Mouse (Mus musculus) heart, embryonic 11.5 days (tissue): ENCODE measurements at regions not wholly inside any gene's neighbourhood (a gene's known extent, or its start where the extent isn't known, plus 50 kb on each side); places are given as distances from the start of the nearest gene placed in this dataset.

Experiments used
- ATAC-seq: fragments of 200-750 bp; cut with Nextera tagmentation; replicated peaks from 2 replicates; pipeline ENCODE4 v1.8.0; 2017; ENCODE audit warnings: moderate library complexity; ENCODE audit not compliant: insufficient number of reproducible peaks, low FRiP score, low TSS enrichment
- H3K27ac ChIP-seq: fragments of 300-500 bp; sonication (generic); 2 replicates; pipeline ENCODE4 v1.5.1; 2014; ENCODE audit warnings: mild to moderate bottlenecking, low read depth, low read length
- H3K27me3 ChIP-seq: fragments of 300-500 bp; sonication (generic); 2 replicates; pipeline ENCODE4 v1.6.1; 2014; ENCODE audit warnings: mild to moderate bottlenecking, low read length, mixed read lengths; ENCODE audit not compliant: control insufficient read depth, insufficient read depth
- H3K36me3 ChIP-seq: fragments of 300-500 bp; sonication (generic); 2 replicates; pipeline ENCODE4 v1.6.1; 2014; ENCODE audit warnings: mild to moderate bottlenecking, low read length, moderate library complexity, mixed read lengths; ENCODE audit not compliant: control insufficient read depth, insufficient read depth
- H3K4me1 ChIP-seq: fragments of 300-500 bp; sonication (generic); 2 replicates; pipeline ENCODE4 v1.6.1; 2014; ENCODE audit warnings: low read length; ENCODE audit not compliant: control insufficient read depth, insufficient read depth
- H3K4me2 ChIP-seq: fragments of 300-500 bp; sonication (generic); 2 replicates; pipeline ENCODE4 v1.6.1; 2014; ENCODE audit warnings: mild to moderate bottlenecking, moderate library complexity
- H3K4me3 ChIP-seq: fragments of 300-500 bp; sonication (generic); 2 replicates; pipeline ENCODE4 v1.5.1; 2014; ENCODE audit warnings: low read depth, low read length
- H3K9ac ChIP-seq: fragments of 300-500 bp; sonication (generic); 2 replicates; pipeline ENCODE4 v1.6.1; 2014; ENCODE audit warnings: mild to moderate bottlenecking, low read depth, low read length, moderate library complexity
- H3K9me3 ChIP-seq: fragments of 300-500 bp; sonication (generic); replicated peaks from 2 replicates; pipeline ENCODE4 v1.6.1; 2016; ENCODE audit warnings: low read length; ENCODE audit not compliant: control insufficient read depth
- WGBS: fragments of 180-500 bp; shearing (Covaris S2); extraction: QIAGEN DNeasy Blood & Tissue Kit; methylation state at CpG from one replicate; pipeline ENCODE4 v1.1.7; 2014; ENCODE audit not compliant: insufficient replicate concordance; 5-methylcytosine and 5-hydroxymethylcytosine counted together

DNA sequence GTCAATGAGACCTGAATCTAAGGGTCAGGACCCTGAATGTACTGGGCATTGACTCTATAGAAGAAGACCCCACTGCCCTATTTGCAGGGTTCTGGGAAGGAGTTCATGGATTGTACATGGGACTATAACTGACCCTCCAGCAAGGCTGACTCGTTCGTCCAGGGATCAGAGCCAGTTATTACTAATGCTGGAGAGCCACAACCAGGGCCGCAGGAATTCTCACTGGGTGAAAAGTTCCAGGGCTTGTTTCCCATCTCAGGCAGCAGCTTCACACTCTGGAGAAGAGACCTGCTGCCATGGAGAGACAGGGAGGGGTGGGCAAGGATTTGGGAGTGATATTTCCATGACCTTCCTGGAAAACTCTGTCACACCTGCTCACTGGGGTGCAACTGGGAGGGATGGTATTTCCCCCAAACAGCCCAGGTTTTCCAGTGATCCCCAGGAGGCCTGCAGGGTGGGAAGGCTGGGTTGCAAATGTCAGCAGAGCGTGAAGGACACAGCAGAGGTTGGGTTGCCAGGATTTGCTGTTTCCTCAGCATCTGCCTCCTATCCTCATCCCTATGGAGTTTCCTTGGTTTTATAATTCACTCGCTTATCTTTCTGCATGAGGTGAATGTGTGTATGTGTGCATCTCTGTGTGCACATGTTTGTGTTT is 316.2 kb downstream of the Rps24 start:
- H3K4me3 ChIP-seq = no peak overlapping the region
- no peak overlapping the region for H3K4me2 ChIP-seq
- no peaks in the 10 kb centered on the region for H3K27me3 ChIP-seq
- no peak overlapping the region for H3K27ac ChIP-seq
- peaks cover 8% of the 10 kb centered on the region; the same call in 1 of the 2 replicates for H3K4me1 ChIP-seq
- H3K9me3 ChIP-seq = no peaks in the 10 kb centered on the region
- H3K9ac ChIP-seq = no peak overlapping the region
- 69% methylated on average over 5 of the region's 5 CpGs for WGBS
- no peaks in the 10 kb centered on the region for H3K36me3 ChIP-seq
- no peak for ATAC-seq

DNA sequence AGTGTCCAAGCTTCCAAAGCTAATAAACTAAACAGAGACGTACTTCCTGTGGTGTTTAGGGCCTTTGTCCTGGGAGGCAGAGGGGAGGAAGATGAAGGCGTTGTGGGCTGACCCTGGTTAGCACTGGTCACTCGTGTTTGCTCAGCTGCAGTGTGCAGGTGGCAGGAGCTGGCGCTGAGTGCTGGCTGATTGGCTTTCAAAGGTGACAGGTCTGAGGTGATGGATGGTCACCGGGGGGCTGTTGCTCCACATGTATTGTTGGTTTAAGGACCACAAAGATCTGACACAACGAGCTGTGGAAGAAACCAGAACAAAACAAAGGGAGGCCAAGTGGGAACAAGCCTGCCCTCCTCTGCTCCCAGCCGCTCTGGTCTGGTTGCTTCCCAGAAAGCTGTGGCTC is 320.1 kb downstream of the Rps24 start:
- peaks cover 8% of the 10 kb centered on the region; the same call in 1 of the 2 replicates for H3K4me1 ChIP-seq
- no peaks in the 10 kb centered on the region for H3K27me3 ChIP-seq
- no peaks in the 10 kb centered on the region for H3K36me3 ChIP-seq
- no peaks in the 10 kb centered on the region for H3K9me3 ChIP-seq
- ATAC-seq = no peak
- no peak overlapping the region for H3K9ac ChIP-seq
- no peak overlapping the region for H3K4me3 ChIP-seq
- WGBS = 19% methylated on average over 7 of the region's 7 CpGs
- H3K27ac ChIP-seq = no peak overlapping the region
- no peak overlapping the region for H3K4me2 ChIP-seq

- no peaks in the 10 kb centered on the region for H3K36me3 ChIP-seq
- H3K27ac ChIP-seq = 0 out of 2 replicates have a peak overlapping the region, but pooled peaks have one; percentile 8
- H3K27me3 ChIP-seq = no peaks in the 10 kb centered on the region
- no peak overlapping the region for H3K9ac ChIP-seq
- peaks cover 18% of the 10 kb centered on the region for H3K4me1 ChIP-seq
- no peak for ATAC-seq
- H3K4me3 ChIP-seq = no peak overlapping the region
- 62% methylated on average over 13 of the region's 13 CpGs for WGBS
- no peak overlapping the region for H3K4me2 ChIP-seq
- no peaks in the 10 kb centered on the region for H3K9me3 ChIP-seq
These were observed 336.1 kb downstream of the Rps24 start for GRCm38 (mm10) chr14:24822876-24823567.

GRCm38 (mm10) chr14:24824351-24824750 is 337.4 kb downstream of the Rps24 start:
- H3K9ac ChIP-seq = no peak overlapping the region

DNA sequence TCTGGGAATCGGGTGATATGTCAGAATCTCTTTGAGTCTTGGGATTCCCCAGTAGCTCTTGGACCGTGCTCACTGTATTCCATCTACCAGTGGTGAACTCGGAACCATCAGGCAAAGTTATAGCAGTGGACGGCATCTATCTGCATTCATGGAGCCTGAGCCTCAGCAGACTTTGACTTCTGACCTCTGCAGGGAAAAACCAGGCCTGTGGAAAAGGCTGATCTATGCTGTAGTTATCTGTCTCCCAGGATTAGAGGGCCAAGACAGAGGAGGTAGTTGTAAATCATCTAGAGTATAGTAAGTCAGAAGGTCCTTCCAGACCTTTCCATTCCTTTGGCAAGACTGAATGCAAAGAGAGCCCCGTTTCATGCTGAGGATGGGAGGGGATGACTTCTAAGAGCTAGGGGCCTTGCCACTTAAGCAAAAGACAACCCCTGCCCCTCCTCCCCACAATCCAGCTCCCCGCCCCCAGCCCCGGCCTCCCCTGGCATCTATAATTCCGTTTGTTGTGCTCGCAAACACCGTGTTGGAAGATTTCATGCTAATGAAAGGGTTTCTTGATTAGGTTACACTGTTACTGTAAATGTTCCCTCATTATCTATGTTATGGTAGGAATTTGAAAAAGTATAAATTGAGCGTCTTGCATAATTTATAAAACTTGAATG is 338.9 kb downstream of the Rps24 start:
- no peak for ATAC-seq
- Histone ChIP-seq H3K27ac (peak overlapping the region; percentile 30; the same call in 1 of the 2 replicates), H3K9ac (no peak overlapping the region), H3K9me3 (no peaks in the 10 kb centered on the region), H3K27me3 (no peaks in the 10 kb centered on the region), H3K4me3 (no peak overlapping the region), H3K36me3 (no peaks in the 10 kb centered on the region), H3K4me1 (peaks cover 31% of the 10 kb centered on the region), H3K4me2 (no peak overlapping the region)
- WGBS = 53% methylated on average over 11 of the region's 11 CpGs

More at GRCm38 (mm10) chr14:24824351-24824750, 337.4 kb downstream of the Rps24 start:
- Histone ChIP-seq H3K4me2 (no peak overlapping the region), H3K27ac (no peak overlapping the region), H3K27me3 (no peaks in the 10 kb centered on the region), H3K4me3 (no peak overlapping the region), H3K36me3 (no peaks in the 10 kb centered on the region), H3K9me3 (no peaks in the 10 kb centered on the region), H3K4me1 (peaks cover 31% of the 10 kb centered on the region)
- WGBS = 73% methylated on average over 2 of the region's 2 CpGs
- no peak for ATAC-seq

DNA sequence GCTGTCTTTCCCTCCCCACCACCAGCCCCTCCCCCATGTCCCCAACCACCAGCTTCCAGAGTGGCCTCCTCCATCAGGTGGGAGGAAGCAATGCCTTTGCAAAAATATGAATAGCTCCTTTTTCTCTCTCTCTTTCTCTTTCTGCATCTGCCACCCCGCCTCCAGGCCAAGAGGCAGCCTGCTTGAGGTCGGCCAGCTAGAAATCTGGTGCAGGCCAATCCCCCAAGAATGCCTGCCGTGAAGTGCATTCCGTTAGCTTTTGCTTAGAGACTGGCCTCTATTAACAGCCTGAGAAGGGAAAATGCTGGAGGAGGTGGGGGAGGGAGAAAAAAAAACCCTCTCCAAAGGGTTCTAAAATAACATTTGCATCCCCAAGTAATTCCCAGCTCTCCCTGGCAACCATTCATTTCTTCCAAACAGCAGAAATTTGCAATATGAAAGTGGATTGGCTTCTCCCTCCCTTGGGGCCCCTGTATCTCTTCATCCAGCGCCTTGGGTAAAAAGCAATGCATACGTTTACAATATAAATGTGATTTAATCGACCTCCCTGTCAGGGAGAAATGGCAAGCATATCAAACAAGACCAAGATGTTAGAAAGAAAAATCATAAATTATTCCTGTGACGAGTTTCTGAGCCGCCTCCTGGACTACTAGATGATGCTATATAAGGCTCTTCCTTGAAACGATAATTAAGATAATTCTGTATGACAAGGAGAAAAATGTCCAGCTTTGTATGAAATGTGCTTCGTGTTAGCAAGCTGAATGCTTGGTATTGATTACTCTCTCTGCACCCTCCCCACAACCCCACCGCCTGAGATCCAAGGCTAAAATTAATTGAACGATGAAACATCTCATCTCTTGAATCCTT is 339.8 kb downstream of the Rps24 start:
- H3K4me1 ChIP-seq = peaks cover 31% of the 10 kb centered on the region
- ATAC-seq = no peak
- H3K4me2 ChIP-seq = no peak overlapping the region
- 36% methylated on average over 13 of the region's 13 CpGs for WGBS
- H3K9ac ChIP-seq = no peak overlapping the region
- H3K27me3 ChIP-seq = no peaks in the 10 kb centered on the region
- H3K27ac ChIP-seq = peak overlapping the region; percentile 73
- H3K4me3 ChIP-seq = no peak overlapping the region
- no peaks in the 10 kb centered on the region for H3K9me3 ChIP-seq
- H3K36me3 ChIP-seq = no peaks in the 10 kb centered on the region

DNA sequence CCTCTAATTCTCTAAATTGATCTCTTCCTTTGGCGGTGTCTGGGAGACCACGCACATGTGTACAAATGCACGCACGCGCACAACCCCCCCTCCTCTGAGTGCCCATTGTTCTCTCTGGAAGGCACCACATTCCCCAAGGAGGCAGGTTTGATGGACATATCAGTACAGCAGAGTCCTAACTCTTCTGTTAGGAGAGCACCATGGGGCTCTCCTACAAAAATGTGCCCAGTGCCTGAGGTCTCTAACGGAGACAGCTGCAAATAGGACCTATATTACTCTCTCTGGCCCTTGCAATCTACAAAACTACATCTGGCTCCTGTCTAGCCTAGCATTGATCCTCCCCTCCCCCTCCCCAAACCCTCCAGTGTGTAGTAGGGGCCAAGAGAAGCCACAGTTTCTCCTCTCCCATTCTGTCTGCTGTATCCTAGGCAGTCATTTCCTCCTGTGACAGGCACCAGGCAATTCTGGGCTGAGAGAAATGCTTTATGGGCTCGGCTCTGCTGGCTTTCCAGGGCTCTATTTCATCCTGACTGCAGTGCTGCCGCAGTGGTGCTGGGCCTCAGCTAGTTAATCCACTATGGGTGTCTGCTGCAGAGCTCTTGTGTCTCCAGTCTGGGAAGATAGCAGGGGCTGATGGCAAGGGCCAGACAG is 340.6 kb downstream of the Rps24 start:
- no peak overlapping the region for H3K4me2 ChIP-seq
- no peaks in the 10 kb centered on the region for H3K9me3 ChIP-seq
- no peak for ATAC-seq
- H3K9ac ChIP-seq = no peak overlapping the region
- 31% methylated on average over 8 of the region's 8 CpGs for WGBS
- peaks cover 31% of the 10 kb centered on the region for H3K4me1 ChIP-seq
- H3K36me3 ChIP-seq = no peaks in the 10 kb centered on the region
- H3K4me3 ChIP-seq = no peak overlapping the region
- no peaks in the 10 kb centered on the region for H3K27me3 ChIP-seq
- peak overlapping the region; percentile 73 for H3K27ac ChIP-seq

DNA sequence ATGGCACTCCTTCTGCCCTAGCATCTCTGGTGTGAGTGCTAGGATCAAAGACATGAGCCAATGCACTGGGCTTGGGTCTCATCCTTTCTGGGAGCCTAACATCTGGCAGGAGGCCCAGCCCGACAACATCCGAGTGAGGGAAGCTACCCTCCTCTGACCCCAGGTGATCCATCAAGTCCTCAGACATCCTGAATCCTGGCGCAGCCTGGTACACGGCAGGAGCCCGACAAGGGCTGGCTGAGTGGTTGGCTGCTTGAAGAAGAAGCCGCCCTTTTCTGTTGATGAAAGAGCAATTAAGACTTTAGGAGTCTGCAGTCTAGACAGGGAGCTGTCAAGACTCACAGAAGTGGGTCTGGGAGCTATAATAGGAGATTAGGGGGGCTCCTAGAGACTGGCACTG is 342.1 kb downstream of the Rps24 start:
- no peak overlapping the region for H3K9ac ChIP-seq
- no peaks in the 10 kb centered on the region for H3K9me3 ChIP-seq
- H3K27me3 ChIP-seq = no peaks in the 10 kb centered on the region
- no peaks in the 10 kb centered on the region for H3K36me3 ChIP-seq
- no peak overlapping the region for H3K4me3 ChIP-seq
- H3K4me1 ChIP-seq = peaks cover 34% of the 10 kb centered on the region
- no peak overlapping the region for H3K4me2 ChIP-seq
- WGBS = 25% methylated on average over 6 of the region's 6 CpGs
- ATAC-seq = peak; percentile 42; the same call in 1 of the 2 replicates
- H3K27ac ChIP-seq = no peak overlapping the region
